Mouse (Mus musculus) testis, postnatal 14 days (tissue): ENCODE results near the gene Myo16.

Experiments used
- DNase-seq: peaks from one replicate; pipeline ENCODE4 v3.0.0; 2021; ENCODE audit warnings: low spot score

Gene Myo16

DNA sequence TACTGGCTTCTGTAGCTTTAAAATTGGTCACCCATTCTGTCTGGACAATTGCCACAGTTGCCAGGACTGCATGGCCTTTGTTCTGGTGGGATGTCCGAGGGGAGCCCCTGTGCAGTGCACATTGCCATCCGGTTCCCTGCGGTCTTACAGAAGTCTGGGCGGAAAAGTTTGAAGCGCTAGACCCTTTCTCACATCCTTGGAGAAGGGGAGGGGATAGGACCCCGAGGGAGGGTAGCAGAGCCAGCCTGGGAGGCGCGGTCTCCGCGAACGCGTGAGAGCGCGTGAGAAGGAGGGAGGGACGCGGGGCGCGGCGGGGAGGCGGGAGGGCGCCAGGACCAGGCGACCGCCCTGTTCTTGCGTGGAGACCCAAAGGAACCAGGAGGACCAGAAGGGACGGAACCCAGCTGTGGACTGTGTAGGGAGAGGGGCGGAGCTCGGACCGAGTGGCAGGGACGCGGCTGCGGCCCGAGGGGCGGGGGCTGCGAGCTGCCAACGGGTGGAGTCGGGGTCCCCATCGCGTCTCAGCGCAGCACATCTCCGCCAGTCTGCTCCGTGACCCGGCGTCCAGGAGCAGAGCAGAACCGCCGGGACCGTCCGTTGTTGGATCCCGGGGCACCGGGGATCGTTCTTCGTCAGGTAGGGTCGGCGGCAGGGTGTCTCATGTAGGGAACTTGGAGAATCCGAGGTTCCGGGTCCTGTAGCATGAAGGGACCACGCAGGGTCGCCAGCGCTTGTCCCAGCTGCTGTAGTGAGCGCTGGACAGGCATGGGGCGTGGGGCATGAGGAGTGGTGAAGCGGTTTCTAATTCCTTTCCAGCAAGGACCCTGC lies at the start of gene Myo16:
Gene Myo16, plus strand, starts transcription at position 301 of the 828 bp plus-strand sequence.
- no peak for DNase-seq

DNA sequence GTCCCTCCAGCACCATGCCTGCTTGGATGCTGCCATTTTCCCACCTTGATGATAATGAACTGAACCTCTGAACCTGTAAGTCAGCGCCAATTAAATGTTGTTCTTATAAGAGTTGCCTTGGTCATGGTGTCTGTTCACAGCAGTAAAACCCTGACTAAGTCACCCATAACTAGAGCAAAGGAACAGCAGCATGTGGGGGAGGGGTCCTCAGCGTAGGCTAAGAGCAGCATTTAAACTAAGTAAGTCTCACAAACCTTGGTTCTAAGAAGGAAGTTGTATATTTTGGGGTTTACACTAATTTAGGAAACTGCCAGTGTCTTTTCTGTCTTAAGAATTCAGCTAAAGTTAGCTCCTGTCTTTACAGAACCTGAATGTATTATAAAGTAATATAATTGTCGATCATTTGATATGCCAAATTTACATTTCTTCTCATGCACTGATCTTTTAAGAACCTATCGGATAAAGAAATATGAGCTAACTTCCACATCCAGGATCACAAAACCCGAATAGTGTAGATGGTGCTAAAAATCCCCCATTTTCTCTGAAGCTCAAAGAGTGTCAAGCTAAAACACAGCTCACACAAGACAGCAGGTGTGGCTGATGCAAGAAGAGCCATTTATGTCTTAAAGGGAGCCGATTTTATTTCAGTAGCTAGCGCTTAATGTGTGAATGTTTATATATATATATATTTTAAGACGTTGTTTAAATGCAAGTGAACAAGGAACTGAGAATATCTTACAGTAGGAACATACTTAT lies 45.0 kb upstream of the Myo16 start:
- DNase-seq: no peak

DNA sequence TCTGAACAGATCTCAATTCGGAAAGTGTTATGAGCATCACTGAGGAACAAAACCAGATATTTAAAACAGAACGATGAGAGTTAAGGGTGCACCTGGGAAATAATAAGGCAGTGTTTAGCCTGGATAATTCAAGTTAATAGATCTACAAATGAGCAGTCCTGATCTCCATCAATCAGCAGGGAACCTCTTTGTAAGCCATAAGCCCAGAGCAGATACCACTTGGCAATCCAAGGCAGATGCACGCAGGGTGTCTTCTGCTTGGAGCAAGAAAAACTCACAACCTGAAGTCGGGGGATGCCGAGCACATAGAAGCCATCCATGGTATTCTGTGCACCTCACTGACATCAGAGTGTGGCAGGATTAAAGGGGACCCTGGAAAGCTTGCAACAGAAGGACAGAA lies 31.0 kb upstream of the Myo16 start:
- no peak for DNase-seq

DNA sequence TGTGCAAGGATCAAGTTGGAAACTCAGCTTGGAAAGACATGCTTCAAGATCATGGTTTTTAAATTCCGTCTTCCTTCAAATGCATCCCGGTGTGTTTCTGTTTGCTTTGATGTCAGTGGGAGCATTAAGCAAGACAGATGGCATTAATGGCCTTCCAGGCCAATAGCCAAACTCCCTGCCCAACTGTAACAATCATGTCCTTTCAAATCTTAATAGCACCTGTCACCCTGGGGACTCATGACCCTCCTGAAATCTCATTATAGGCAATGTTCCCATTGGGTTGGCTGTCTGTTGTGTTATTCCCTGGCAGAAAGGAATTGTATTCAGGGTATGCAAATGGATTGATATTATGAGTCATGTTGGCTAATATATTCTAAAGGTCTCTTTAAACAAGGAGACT lies 30.3 kb upstream of the Myo16 start:
- DNase-seq: no peak

DNA sequence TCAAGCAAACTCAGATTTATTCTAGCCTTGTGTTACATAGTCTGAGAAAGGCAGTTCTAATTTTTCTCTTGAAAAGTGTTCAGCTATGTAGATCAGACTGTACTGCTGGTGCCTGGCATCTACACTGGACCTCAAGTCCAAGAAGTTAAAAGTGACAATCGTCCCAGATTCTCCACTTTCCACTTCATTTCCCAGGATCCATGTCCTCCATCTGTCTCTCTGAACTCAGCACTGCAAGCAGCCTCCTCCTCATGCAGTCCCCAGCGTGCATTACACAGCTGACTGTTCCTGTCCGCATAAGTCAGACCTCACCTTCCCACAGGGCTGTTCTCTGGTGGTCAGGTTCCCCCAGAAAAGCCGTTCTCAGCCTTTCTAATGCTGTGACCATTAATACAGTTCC lies 28.0 kb upstream of the Myo16 start:
- no peak for DNase-seq

DNA sequence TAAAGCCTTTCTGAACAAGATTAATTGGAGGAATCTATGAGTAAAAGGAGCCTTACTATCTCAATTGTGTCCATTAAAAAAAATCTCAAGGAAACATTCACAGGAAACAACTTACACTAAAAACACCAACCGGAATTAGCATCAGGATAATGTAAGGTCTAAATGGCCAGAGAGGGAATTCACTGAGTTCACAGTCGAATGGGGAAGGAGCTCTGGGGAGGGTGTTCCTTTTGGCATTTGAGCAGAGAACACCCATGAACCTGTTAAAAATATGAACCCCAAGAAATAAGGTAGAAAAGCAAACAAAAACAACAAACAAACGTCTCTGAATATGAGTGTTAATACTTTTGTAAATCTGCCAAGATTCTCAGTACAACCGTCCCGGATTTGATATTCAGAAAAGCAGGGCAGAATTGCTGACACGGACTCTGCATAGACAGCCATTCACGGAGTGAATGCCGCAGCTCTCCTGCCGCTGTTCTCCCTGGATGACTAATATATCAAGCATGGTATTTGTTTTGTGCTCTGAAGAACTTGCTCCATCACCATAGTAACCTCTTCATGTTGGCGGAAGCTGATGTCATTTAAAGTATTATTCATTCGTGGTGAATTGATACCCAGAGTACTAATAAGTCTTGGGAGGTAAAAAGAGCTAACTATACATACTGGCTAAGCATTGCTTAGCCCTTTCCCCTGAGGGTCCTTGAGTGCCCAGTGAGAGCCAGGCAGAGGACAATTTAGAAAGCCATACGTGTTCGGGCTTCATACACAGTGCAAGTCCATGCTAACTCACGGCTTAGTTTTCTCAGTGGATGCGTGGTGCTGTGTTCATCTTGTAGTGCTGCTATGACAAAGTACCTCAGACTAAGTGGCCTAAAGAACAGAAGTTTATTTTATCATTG lies 22.9 kb upstream of the Myo16 start:
- DNase-seq: no peak

DNA sequence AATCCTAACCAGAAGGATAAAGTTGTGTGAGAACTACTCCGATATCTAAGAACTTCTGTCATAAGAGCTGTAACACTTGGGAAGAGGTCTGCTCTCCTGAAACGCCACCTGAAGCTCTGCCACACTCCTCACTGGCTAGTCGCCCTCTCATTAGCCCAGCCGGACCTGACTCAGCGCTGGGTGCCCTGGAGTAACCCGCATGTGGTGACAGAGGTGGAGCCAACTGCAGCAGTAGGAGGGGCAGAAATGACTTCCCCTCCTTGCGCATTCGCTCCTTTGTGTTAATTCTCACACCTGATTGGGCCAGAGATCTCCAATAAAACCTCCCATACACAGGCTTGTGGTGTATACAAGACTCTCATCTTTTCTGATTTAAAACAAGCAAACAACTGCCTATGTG lies 14.2 kb upstream of the Myo16 start:
- no peak for DNase-seq

DNA sequence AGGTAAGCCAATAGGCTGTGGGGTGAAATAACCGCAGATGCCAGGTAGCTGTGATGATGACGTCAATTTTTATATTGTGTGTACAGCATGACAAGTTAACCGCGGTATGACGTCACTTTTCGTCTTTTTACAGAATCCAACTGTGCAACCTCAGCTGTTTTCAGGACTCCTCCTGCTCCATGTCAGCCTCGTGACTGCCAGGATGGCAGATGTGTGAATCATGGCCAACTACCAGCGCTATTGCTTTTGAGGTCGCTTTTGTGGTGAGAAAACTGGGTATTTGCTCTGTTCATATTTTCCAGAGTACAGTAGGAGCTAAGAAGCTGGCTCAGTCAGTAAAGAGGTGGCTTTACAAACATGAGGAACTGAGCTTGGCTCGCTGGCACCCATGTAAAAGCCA lies 9.8 kb upstream of the Myo16 start:
- DNase-seq: no peak

DNA sequence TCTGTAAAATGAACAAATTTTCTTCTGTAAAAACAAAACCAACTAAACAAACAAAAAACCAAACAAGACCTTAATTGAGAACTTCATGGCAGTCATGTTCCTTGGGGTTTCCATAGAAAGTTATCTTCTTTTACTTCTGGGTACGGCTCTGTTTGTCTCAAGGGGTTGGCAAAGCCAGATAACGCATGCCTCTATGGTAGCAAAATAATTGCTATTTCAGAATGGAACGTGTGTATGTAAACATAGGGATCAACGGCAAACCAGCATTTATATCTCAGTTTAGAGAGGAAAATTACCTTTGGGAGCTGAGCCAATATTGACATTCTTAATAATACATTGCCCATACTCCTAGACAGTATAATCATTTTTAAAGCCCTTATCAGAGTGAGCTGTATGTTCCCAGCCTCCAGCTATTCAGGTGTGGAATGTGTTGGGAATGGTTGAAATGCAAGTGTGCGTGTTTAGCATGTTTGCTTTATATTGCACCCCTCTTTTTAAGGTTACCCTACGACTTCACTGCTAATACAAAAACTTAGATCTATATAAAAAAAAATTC lies 1.9 kb upstream of the Myo16 start:
- no peak for DNase-seq

DNA sequence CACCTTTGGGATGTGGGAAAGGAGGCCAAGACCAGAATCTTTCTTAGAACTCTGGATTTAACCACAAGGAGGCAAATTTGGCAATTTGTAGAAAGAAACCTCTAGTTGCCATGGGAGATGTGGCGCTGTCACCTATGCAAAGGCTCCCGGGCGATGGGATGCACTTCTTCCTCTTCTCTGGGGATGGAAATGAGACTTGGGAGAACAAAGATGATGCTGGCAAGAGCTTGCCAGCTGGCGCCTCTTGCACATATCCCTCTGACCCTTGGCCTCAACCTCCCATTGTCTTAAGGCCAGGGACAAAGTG lies 681 bp downstream of the Myo16 start:
- no peak for DNase-seq

DNA sequence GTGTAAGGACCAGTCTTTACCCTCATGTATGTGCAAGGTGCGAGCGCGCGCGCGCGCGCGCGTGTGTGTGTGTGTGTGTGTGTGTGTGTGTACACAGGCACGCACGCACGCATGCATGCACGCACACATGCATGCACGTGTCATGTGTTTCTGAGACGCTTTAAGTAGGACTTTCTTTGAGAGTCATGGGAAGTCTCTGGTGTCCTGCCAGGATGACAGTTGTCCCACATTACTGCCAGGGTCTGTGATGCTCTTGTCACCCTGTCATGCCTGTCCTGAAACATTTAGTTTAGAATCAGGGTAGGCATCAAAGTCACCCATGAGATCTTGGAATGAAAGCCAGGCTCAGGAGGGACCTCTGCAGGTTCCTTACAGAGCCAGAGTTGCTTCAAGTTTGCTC lies 1.4 kb downstream of the Myo16 start:
- no peak for DNase-seq

DNA sequence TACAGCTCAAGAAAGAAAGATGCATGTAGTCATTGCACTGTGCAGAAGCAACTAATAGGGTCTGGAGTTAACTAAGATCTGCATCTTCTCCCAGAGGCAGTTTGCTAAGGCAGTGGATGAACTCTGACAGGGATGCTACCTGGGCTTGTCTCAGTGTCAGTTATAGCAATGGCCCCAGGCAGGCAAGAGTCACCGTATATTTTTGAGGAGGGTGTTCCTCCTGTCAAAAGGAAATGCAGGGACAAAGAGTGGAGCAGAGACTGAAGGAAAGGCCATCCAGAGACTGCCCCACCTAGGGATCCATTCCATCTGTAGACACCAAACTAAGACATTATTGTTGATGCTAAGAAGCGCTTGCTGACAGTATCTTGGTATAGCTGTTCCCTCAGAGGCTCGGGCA lies 7.4 kb downstream of the Myo16 start:
- no peak for DNase-seq

DNA sequence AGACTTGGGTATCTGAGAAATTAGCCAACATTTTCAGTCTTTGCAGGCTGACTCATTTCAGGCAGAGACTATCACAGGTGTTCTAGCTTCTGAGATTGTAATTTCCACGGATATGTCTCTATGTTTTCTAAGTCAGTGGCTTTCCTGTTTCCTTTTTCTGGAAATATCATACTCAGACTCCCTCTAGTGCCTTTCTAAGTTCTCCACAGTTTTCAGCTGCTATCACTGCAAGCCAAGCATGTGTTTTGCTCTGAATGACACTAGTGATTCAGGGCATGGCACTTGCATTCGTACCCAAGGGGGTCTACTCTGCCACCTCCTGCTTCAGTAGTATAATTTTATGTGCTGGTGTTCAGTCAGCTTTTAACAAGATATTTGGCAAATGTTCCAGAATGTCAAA lies 11.2 kb downstream of the Myo16 start:
- no peak for DNase-seq

DNA sequence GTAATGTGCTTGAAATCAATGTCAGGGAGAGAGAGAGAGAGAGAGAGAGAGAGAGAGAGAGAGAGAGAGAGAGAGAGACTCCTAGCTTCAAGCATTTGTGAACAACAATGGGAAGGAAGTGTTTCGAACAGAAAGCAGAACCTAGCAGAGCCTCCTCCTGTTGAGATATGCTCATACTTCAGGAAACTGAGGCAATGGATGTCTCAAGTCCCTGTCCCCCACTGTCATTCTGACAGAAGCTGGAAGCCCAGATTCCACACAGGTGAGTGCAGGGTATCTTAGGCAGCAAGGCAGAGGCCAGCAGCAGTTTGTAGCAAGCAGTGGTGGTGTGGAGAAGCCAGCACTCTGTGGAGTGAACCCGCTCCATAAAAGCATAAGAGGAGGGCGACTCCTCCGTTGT lies 14.6 kb downstream of the Myo16 start:
- no peak for DNase-seq

DNA sequence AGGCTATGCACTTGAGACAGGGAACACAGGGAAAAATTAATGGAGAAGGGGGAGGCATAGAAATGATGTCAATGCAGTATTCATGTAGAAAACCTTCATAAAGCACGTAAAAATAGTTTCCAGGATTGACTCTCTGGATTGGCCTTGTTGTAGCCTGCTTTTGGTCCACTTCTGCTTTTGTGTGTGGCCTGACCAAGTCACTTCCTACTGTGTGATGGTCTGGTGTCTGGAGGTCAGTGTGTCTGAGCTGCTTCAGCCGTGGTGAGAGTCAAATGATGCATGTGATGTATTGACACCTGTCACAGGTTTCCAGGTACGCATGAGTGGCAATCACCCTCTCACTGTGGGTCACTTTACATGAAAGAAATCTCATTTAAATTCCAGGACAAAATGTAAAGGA lies 16.2 kb downstream of the Myo16 start:
- DNase-seq: no peak

DNA sequence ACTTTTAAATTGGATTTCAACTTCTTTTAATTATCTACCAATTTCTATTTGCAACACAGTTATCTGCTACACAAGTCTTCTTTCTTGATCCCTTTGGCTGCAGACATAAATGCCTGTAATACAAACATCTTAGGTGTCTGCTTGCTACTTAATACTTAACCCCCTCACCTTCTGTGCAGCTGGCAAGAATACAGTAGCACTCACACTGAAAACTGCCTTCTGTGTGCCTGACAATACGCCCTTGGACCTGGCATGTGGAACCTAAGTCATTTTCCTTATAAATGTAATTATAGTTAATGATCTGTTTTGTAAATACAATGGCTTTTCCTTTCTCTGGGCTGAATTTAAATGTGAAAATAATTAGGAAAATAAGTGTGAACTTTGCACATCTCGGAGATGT lies 17.6 kb downstream of the Myo16 start:
- no peak for DNase-seq

DNA sequence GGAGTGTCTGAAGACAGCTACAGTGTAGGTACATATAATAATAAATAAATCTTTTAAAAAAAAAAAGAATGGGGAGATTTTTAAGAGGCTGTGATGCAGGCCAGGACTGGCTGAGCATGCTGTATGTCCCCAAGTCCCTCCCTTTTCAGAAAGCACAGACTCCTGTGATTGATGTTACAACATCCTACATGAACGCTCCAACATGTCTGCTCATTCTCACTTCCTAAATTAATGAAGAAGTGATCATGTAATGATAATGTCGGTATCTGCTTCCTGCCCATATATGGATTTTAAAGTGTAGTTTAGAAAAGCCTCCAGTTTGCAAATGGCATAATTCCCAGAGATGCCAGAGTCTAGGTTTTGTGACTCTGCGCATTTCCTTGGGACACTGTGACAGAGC lies 18.6 kb downstream of the Myo16 start:
- DNase-seq: no peak

DNA sequence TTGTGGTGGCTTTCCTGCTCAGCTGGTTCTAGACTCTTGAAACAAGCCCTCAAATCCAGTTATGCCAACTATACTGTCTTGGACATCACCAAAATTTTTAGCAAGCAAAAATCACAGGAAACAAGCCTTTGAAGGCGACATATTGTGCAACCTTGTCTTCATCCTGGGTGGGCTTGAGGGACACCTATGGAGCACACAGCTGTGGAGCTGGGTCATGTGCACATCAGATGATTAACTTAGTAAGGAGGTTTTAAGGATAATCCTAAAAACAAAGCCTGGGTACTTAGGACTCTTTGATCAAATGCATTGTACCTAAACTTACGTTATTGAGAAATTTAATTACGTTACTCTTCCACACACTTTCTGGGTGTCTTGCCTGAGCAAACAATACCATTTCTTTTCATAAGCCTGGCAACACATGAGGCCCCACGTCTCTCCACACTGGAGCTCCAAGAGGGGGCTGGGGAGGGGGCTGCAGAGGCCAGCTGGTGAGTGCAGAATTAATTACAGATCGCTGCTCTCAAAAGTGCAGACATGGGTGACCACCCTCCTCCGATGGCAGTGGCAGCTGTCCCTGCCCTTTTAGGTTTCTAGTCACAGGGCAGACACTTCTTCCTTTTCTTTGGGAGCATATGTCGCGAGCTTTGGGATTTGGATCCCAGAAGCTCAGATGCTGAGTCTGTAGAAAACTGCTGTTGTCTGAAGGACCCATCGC lies 19.5 kb downstream of the Myo16 start:
- DNase-seq: no peak

DNA sequence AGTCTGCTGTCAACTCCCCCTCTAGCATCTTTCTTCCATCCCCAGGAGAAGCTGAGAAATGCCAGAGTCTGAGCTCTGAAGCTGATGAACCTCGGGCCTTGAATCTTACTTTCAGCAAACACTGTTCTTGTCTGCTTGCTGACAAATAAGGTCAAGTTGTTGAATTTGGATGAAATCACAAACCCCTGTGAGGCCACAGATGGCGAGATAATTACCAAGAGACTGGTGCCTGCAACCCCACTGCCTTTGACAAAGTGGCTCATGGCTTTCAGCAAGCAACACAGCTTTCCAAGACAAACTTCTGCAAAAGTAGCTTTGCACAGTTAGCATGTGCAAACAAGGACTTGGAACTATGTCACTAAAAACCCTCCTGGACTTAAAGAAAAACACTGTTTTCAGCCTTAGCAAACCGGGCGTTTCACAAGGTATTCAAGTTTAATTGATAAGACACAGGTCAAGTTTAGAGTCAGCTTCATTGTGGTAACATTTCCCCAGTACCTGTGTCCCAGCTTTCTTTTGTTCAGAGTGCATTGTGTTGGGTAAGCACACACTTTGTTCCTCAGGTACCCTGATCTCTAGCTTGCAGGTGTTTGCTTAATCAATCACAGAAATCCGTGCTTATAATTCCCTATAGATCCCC lies 20.6 kb downstream of the Myo16 start:
- no peak for DNase-seq

DNA sequence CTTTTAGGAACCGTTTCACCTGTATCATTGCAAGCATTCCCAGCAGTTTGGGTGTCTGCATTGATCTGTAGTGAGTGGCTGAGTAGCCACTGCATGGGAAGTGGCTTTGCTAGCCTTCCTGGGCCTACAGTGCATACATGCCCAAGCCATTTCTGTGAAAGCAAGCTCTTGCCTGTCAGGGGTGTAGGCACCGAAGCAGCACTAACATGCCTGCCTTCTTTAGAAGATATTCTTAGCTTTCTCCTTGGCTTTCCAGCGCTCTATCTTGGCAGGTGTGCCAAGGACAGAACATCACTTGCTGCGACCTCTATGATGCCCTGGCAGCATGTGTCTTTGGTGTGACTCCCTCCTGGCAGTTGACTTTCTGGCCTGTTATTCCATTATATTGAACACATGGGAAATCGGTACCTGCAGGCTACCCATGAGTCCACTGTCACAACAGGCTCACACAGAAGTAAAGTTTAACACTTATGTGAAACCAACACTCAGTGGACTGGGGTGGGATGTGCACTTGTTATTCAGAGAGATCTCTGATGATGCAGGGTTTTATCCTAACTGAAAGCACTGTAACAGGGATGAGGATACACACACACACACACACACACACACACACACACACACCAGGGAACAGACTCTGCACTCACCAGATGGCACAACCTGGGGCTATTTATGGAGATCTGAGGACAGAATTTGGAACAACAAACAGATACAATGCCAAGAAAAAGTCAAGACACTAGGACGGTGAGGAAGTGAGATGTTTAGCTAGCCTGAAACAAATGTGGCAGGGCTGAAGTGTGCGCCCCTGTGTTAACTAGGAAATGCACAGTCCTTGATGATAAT lies 21.4 kb downstream of the Myo16 start:
- DNase-seq: no peak
